In genomic region chr15:85248311-85248710, GRCm38 (mm10) we compare ENCODE assay signal across 27 mouse cellular contexts.
"Had no signal": no experiment of that assay in that cellular context is flagged by ENCODE, and none has a peak within 500 bp of the region (broad histone marks: within the 10 kb centered on the region; RNA-seq: fewer than 3 reads in every experiment).

No protein-coding gene starts in this region.

- H3K9ac ChIP-seq: heart, embryonic 13.5 days; heart, embryonic 15.5 days; hindbrain, embryonic 13.5 days; hindbrain, embryonic 15.5 days; kidney, embryonic 15.5 days; limb, embryonic 12.5 days; liver, embryonic 13.5 days; liver, embryonic 15.5 days had no signal

- H3K4me1 ChIP-seq: hindbrain, embryonic 13.5 days; hindbrain, embryonic 15.5 days; limb, embryonic 10.5 days; limb, embryonic 12.5 days; liver, embryonic 13.5 days; liver, embryonic 15.5 days had no signal

- H3K36me3 ChIP-seq: heart, embryonic 15.5 days; hindbrain, embryonic 15.5 days; liver, embryonic 13.5 days; liver, embryonic 15.5 days had no signal

- H3K27ac ChIP-seq: heart, adult 2 months; heart, embryonic 13.5 days; heart, embryonic 15.5 days; hindbrain, embryonic 13.5 days; hindbrain, embryonic 15.5 days; hindbrain, postnatal 0 days; kidney, embryonic 15.5 days; kidney, postnatal 0 days; layer of hippocampus, adult 2 months; left cerebral cortex, adult 2 months; limb, embryonic 10.5 days; liver, embryonic 13.5 days; liver, embryonic 15.5 days had no signal

- DNase-seq: gastrocnemius, postnatal 14 days; gastrocnemius, postnatal 36 days; heart, adult 11 months; heart, adult 2 months; heart, postnatal 14 days; heart, postnatal 36 days; kidney, adult 11 months; kidney, adult 2 months; kidney, adult 9 months; kidney, postnatal 14 days; kidney, postnatal 4 days; liver; liver, embryonic 13.5 days had no signal

- H3K9me3 ChIP-seq: heart, embryonic 13.5 days; heart, embryonic 15.5 days; hindbrain, embryonic 13.5 days; hindbrain, embryonic 15.5 days; kidney, embryonic 15.5 days; limb, embryonic 10.5 days; limb, embryonic 12.5 days; liver, embryonic 13.5 days; liver, embryonic 15.5 days had no signal

- H3K4me2 ChIP-seq: heart, embryonic 11.5 days; heart, embryonic 13.5 days; heart, embryonic 15.5 days; hindbrain, embryonic 13.5 days; hindbrain, embryonic 15.5 days; kidney, embryonic 15.5 days; limb, embryonic 12.5 days; liver, embryonic 11.5 days; liver, embryonic 13.5 days; liver, embryonic 15.5 days had no signal

- H3K4me3 ChIP-seq: heart, adult 2 months; heart, embryonic 13.5 days; heart, embryonic 15.5 days; hindbrain, embryonic 13.5 days; hindbrain, embryonic 15.5 days; kidney, embryonic 15.5 days; layer of hippocampus, adult 2 months; left cerebral cortex, adult 2 months; limb, embryonic 10.5 days; limb, embryonic 12.5 days; liver, embryonic 13.5 days; liver, embryonic 15.5 days had no signal

- H3K27me3 ChIP-seq: hindbrain, embryonic 13.5 days; hindbrain, embryonic 15.5 days; kidney, embryonic 15.5 days; limb, embryonic 12.5 days; liver, embryonic 13.5 days; liver, embryonic 15.5 days had no signal
